Mouse (Mus musculus): ENCODE measurements around the gene Rspo3. TPM values are rescaled to one million over a fixed set of nuclear protein-coding genes. Genes with fewer than 3 reads are reported as not detected.

Rspo3 gene
- polyA plus RNA-seq, 1 experiment from 2014 or later, result 1.7 TPM

DNA sequence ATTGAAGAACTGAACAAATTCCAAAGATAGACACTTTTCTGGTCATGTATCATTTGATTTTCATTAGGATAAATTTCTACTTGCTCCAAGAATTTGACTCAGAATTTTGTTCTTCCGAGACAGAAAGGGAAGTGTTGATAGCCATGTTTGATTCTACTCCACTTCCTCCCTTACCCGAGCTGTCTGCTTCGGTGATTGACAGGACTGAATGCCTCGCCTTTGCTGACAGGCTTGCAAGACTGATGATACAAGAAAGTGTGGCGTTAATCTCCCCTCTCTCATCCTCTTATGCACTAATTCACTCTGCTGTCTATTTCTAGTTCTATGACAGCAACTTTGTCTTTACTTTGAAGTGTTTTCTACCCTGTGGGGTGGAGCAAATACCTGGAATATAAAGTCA lies 65.2 kb downstream of the Rspo3 start:
- no peaks in the 10 kb centered on the region for H3K36me3 ChIP-seq (ENCODE audit: control insufficient read depth, insufficient read depth, low read length)
- 38% methylated on average over 5 of the region's 5 CpGs for WGBS
- H3K9ac ChIP-seq (ENCODE audit: low read length), result no peak overlapping the region
- H3K9me3 ChIP-seq (ENCODE audit: control insufficient read depth, low read length), result no peaks in the 10 kb centered on the region
- H3K27me3 ChIP-seq (ENCODE audit: control insufficient read depth, insufficient read depth, low read depth, low read length), result no peaks in the 10 kb centered on the region
- no peaks in the 10 kb centered on the region for H3K4me1 ChIP-seq (replicated peaks; ENCODE audit: control insufficient read depth, insufficient read depth, low read length)
- no peak overlapping the region for H3K4me2 ChIP-seq (ENCODE audit: low read depth, low read length)
- no peak overlapping the region for H3K27ac ChIP-seq (ENCODE audit: low read length)
- no peak overlapping the region for H3K4me3 ChIP-seq (ENCODE audit: low read length)
- ATAC-seq (ENCODE audit: low read depth), result no peak

DNA sequence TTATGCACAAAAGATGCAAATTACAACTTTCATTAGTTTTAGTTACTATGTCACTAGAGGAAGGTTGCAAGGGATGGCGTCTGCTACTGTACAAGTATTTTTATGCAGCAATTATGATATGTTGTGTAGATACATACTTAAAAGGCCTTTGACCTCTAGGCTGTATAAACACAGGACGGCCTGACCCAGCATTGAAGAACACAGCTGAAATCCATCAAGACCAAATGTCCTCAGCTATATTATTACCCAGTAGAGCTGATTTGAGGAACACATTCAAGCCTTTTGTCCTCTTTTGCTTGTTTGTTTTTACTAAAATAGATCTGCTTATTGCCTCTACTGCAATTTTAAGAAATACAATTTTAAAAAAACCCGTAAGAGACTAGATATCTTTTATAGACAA lies 75.6 kb downstream of the Rspo3 start:
- H3K9me3 ChIP-seq (ENCODE audit: control insufficient read depth, low read length), result no peaks in the 10 kb centered on the region
- no peaks in the 10 kb centered on the region for H3K4me1 ChIP-seq (replicated peaks; ENCODE audit: control insufficient read depth, insufficient read depth, low read length)
- H3K27me3 ChIP-seq (ENCODE audit: control insufficient read depth, insufficient read depth, low read depth, low read length), result no peaks in the 10 kb centered on the region
- H3K4me2 ChIP-seq (ENCODE audit: low read depth, low read length), result no peak overlapping the region
- H3K9ac ChIP-seq (ENCODE audit: low read length), result no peak overlapping the region
- no peak overlapping the region for H3K27ac ChIP-seq (ENCODE audit: low read length)
- ATAC-seq (ENCODE audit: low read depth), result 0 out of 2 replicates have a peak, but pooled peaks have one; percentile 52
- 52% methylated on average over 3 of the region's 3 CpGs for WGBS
- no peaks in the 10 kb centered on the region for H3K36me3 ChIP-seq (ENCODE audit: control insufficient read depth, insufficient read depth, low read length)
- no peak overlapping the region for H3K4me3 ChIP-seq (ENCODE audit: low read length)

DNA sequence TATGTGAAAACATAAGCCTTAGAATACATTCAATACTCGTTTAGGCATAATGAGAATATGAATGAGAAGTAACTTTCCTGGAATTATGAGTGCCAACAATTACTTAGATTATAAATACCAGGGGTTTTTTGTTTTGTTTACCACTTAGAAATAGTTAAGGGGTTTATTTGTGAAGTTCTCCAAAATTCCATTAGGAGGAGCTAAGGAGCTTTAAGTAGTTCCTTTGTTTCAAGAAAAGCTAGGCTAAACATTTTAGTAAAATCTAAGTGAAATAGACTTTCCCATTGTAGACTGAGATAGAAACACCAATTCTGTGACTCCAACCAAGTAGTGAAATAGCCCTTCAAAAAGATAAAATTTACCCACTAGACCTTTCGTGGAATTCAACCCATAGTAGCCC lies 76.0 kb downstream of the Rspo3 start:
- H3K36me3 ChIP-seq (ENCODE audit: control insufficient read depth, insufficient read depth, low read length), result no peaks in the 10 kb centered on the region
- no peak for ATAC-seq (ENCODE audit: low read depth)

DNA sequence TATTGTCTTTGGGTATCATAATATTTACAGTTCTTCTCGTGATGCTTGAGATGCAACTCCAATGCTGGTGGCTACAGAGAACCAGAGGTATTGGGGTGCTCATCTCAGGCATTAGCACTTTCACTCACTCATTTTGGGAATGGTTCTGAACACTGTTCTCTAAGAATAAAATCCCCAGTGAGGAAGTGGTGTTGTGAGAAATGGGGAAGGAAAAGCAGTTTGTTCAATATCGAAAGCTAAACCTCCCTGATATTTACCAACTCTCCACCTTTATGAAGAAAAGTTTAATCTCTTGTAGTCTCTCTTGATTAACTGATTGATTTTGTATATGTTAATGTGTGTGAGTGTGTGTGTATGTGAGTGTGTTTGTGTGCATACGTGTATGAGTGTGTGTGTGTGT lies 90.6 kb downstream of the Rspo3 start:
- Histone ChIP-seq H3K9ac (ENCODE audit: low read length) (no peak overlapping the region), H3K27ac (ENCODE audit: low read length) (no peak overlapping the region), H3K36me3 (ENCODE audit: control insufficient read depth, insufficient read depth, low read length) (no peaks in the 10 kb centered on the region), H3K4me1 (replicated peaks; ENCODE audit: control insufficient read depth, insufficient read depth, low read length) (0 out of 2 replicates have a peak, but pooled peaks cover 4% of the 10 kb centered on the region), H3K9me3 (ENCODE audit: control insufficient read depth, low read length) (no peaks in the 10 kb centered on the region), H3K4me3 (ENCODE audit: low read length) (no peak overlapping the region), H3K4me2 (ENCODE audit: low read depth, low read length) (no peak overlapping the region), H3K27me3 (ENCODE audit: control insufficient read depth, insufficient read depth, low read depth, low read length) (no peaks in the 10 kb centered on the region)
- 59% methylated on average over 3 of the region's 3 CpGs for WGBS
- no peak for ATAC-seq (ENCODE audit: low read depth)

More for the DNA sequence above, 76.0 kb downstream of the Rspo3 start:
- Histone ChIP-seq H3K4me3 (ENCODE audit: low read length) (no peak overlapping the region), H3K9ac (ENCODE audit: low read length) (no peak overlapping the region), H3K27me3 (ENCODE audit: control insufficient read depth, insufficient read depth, low read depth, low read length) (no peaks in the 10 kb centered on the region), H3K9me3 (ENCODE audit: control insufficient read depth, low read length) (no peaks in the 10 kb centered on the region), H3K4me1 (replicated peaks; ENCODE audit: control insufficient read depth, insufficient read depth, low read length) (no peaks in the 10 kb centered on the region), H3K27ac (ENCODE audit: low read length) (no peak overlapping the region), H3K4me2 (ENCODE audit: low read depth, low read length) (no peak overlapping the region)
- WGBS, result 69% methylated on average over 2 of the region's 2 CpGs

DNA sequence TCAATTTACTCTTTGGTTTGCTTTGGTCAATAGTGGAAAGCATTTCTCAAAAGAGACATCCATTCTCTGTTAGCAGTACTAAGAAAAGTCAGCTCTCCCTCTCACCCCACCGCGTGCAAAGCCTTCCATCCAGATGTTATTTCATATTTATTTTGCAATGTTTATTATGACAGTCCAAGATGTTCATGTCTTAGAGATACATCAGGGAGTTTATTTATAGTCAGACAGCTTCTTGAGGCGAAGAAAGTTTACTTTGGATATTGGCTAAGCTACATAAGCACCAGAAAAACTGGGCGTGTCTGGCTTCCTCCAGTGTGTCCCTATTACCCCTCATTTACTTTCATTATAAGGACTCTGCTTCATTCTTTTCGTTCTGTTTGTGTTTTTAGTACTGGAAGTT lies 94.4 kb downstream of the Rspo3 start:
- H3K27me3 ChIP-seq (ENCODE audit: control insufficient read depth, insufficient read depth, low read depth, low read length), result no peaks in the 10 kb centered on the region
- H3K4me3 ChIP-seq (ENCODE audit: low read length), result no peak overlapping the region
- no peak overlapping the region for H3K9ac ChIP-seq (ENCODE audit: low read length)
- no peak overlapping the region for H3K4me2 ChIP-seq (ENCODE audit: low read depth, low read length)
- 0 out of 2 replicates have a peak, but pooled peaks cover 4% of the 10 kb centered on the region for H3K4me1 ChIP-seq (replicated peaks; ENCODE audit: control insufficient read depth, insufficient read depth, low read length)
- no peak overlapping the region for H3K27ac ChIP-seq (ENCODE audit: low read length)
- ATAC-seq (ENCODE audit: low read depth), result peak; percentile 86
- no peaks in the 10 kb centered on the region for H3K9me3 ChIP-seq (ENCODE audit: control insufficient read depth, low read length)
- WGBS, result 35% methylated on average over 5 of the region's 5 CpGs
- H3K36me3 ChIP-seq (ENCODE audit: control insufficient read depth, insufficient read depth, low read length), result no peaks in the 10 kb centered on the region

DNA sequence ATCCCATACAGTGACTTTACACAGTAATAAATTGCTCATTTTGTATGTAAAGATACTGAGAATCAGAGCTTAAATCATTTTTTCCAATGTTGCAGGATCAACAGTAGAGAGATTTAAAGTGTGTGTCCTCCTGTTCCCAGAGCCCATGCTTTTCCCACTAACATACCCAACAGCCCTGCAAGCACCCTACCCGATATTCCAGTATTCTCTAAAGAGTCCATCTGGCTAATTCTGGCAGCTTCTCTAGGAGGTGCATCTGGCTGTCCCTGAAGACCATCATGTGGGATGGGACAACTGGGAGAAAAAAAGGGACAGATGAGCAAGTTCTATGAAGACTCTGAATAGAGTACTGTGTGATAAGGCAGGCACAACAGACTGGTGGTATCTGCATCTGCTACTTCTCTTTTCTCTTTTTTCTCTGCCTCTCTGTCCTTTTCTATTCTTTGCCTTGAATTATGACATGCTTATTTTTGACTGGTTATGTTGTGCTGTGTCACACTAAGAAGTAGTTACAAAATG lies 102.7 kb downstream of the Rspo3 start:
- no peak for ATAC-seq (ENCODE audit: low read depth)
- no peak overlapping the region for H3K4me2 ChIP-seq (ENCODE audit: low read depth, low read length)
- H3K4me3 ChIP-seq (ENCODE audit: low read length), result no peak overlapping the region
- WGBS, result 76% methylated on average over 1 of the region's 1 CpGs
- no peaks in the 10 kb centered on the region for H3K27me3 ChIP-seq (ENCODE audit: control insufficient read depth, insufficient read depth, low read depth, low read length)
- no peak overlapping the region for H3K9ac ChIP-seq (ENCODE audit: low read length)
- H3K9me3 ChIP-seq (ENCODE audit: control insufficient read depth, low read length), result no peaks in the 10 kb centered on the region
- no peaks in the 10 kb centered on the region for H3K4me1 ChIP-seq (replicated peaks; ENCODE audit: control insufficient read depth, insufficient read depth, low read length)
- H3K36me3 ChIP-seq (ENCODE audit: control insufficient read depth, insufficient read depth, low read length), result no peaks in the 10 kb centered on the region
- H3K27ac ChIP-seq (ENCODE audit: low read length), result no peak overlapping the region

DNA sequence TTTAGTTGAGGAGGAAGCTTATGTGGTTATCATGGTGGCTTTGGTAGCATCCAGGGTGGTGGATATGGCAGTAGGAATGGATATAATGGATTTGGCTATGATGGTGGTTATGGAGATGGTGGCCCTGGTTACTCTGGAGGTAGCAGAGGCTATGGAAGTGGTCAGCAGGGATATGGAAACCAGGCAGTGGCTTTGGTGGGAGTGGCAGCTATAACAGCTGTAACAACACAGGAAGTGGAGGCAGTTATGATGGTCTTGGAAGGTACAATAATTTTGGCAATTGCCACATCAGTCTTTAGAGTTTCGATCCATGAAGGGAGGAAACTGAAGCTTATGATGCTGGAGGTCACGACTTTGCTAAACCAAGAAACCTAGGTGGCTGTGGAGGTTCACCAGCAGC lies 109.0 kb downstream of the Rspo3 start:
- WGBS, result 81% methylated on average over 2 of the region's 2 CpGs
- Histone ChIP-seq H3K4me3 (ENCODE audit: low read length) (no peak overlapping the region), H3K36me3 (ENCODE audit: control insufficient read depth, insufficient read depth, low read length) (no peaks in the 10 kb centered on the region), H3K27ac (ENCODE audit: low read length) (no peak overlapping the region), H3K27me3 (ENCODE audit: control insufficient read depth, insufficient read depth, low read depth, low read length) (no peaks in the 10 kb centered on the region), H3K9me3 (ENCODE audit: control insufficient read depth, low read length) (no peaks in the 10 kb centered on the region), H3K4me2 (ENCODE audit: low read depth, low read length) (no peak overlapping the region), H3K9ac (ENCODE audit: low read length) (no peak overlapping the region), H3K4me1 (replicated peaks; ENCODE audit: control insufficient read depth, insufficient read depth, low read length) (no peaks in the 10 kb centered on the region)
- no peak for ATAC-seq (ENCODE audit: low read depth)

DNA sequence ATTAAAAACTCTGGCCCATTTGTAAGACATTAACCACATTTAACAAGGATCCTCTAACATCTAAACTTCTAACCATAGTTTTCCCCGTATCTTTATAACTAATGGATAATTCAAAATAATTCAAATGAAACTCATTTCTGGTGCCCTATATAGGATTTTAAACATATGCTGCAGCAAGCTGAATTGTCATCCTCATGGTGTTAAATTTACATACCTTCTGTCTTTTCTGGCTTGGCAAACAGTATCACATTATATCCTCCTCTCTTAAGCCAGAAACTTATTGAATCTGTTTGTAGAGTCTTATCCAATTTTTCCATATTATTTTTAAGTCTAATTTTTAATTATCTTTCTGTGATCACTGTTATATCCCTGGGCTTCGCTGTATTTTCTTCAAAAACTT lies 111.1 kb downstream of the Rspo3 start:
- H3K27me3 ChIP-seq (ENCODE audit: control insufficient read depth, insufficient read depth, low read depth, low read length), result no peaks in the 10 kb centered on the region
- H3K4me1 ChIP-seq (replicated peaks; ENCODE audit: control insufficient read depth, insufficient read depth, low read length), result no peaks in the 10 kb centered on the region
- WGBS, result 72% methylated on average over 2 of the region's 2 CpGs
- H3K4me3 ChIP-seq (ENCODE audit: low read length), result no peak overlapping the region
- no peaks in the 10 kb centered on the region for H3K9me3 ChIP-seq (ENCODE audit: control insufficient read depth, low read length)
- H3K36me3 ChIP-seq (ENCODE audit: control insufficient read depth, insufficient read depth, low read length), result no peaks in the 10 kb centered on the region
- ATAC-seq (ENCODE audit: low read depth), result no peak
- no peak overlapping the region for H3K4me2 ChIP-seq (ENCODE audit: low read depth, low read length)
- no peak overlapping the region for H3K9ac ChIP-seq (ENCODE audit: low read length)
- H3K27ac ChIP-seq (ENCODE audit: low read length), result no peak overlapping the region

DNA sequence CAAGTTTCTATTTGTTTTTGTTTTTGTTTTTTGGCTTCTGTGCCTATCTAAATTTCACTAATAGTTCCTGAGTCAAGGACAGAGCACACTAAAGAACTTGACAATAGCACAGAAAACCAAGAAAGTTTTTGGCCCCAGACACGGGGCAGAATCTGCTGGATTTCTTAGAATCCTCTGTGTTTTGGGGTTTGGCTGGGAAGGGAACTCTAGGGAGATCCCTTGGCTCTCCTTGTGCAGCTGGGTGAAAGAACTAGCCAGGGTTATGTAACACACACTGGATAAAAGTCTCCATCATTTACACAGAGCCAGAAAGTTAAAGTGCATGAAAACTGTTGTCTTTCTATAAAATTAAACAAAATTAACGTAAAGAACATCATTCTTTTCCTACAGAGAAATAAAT lies 121.3 kb downstream of the Rspo3 start:
- WGBS, result 64% methylated on average over 2 of the region's 2 CpGs
- Histone ChIP-seq H3K4me2 (ENCODE audit: low read depth, low read length) (no peak overlapping the region), H3K9ac (ENCODE audit: low read length) (no peak overlapping the region), H3K9me3 (ENCODE audit: control insufficient read depth, low read length) (no peaks in the 10 kb centered on the region), H3K4me1 (replicated peaks; ENCODE audit: control insufficient read depth, insufficient read depth, low read length) (no peaks in the 10 kb centered on the region), H3K36me3 (ENCODE audit: control insufficient read depth, insufficient read depth, low read length) (no peaks in the 10 kb centered on the region), H3K4me3 (ENCODE audit: low read length) (no peak overlapping the region), H3K27me3 (ENCODE audit: control insufficient read depth, insufficient read depth, low read depth, low read length) (no peaks in the 10 kb centered on the region), H3K27ac (ENCODE audit: low read length) (no peak overlapping the region)
- ATAC-seq (ENCODE audit: low read depth), result no peak
